Mouse (Mus musculus) heart, postnatal 0 days (tissue): ENCODE measurements around the gene Oit1.

Source experiments
- CTCF ChIP-seq: IDR thresholded peaks from 2 replicates; pipeline ENCODE4 v1.5.1; 2016; ENCODE audit warnings: antibody characterized with exemption, control low read depth, low read depth
- EP300 ChIP-seq: IDR thresholded peaks from 2 replicates; pipeline ENCODE4 v1.6.1; 2016; ENCODE audit warnings: antibody characterized with exemption, low read depth

DNA sequence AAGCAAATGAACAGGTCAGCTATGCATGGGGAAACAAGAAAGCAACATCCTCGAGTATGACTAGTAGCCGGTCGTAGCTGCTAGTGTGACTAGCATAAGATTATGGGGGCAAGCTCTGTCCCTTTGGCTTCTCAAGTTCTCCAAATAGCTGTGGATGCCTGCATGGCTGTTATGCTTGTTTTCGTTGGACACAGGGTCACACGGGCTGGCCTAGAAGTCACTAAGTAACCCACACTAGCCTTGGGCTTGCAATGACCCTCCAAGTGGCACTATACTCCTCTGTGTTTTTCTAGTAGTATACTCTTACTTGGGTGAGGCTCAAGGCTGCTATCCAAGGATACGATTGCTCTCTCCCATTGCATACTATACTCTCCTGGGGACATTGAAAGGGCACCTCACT lies 63.4 kb downstream of the Oit1 start:
- no peak for TF ChIP-seq CTCF
- TF ChIP-seq EP300 = no peak
